Mouse (Mus musculus) left cerebral cortex, adult 9 months (tissue): ENCODE data around the gene Acad11.

Experiments used
- DNase-seq, 2 experiments: peaks; one replicate each; pipeline ENCODE4 v3.0.0; 2022; ENCODE audit warnings: low spot score in 2 of 2

The Acad11 gene

GRCm38 (mm10) chr9:104080038-104080437, 16.9 kb downstream of the Acad11 start:
- no peak for DNase-seq

DNA sequence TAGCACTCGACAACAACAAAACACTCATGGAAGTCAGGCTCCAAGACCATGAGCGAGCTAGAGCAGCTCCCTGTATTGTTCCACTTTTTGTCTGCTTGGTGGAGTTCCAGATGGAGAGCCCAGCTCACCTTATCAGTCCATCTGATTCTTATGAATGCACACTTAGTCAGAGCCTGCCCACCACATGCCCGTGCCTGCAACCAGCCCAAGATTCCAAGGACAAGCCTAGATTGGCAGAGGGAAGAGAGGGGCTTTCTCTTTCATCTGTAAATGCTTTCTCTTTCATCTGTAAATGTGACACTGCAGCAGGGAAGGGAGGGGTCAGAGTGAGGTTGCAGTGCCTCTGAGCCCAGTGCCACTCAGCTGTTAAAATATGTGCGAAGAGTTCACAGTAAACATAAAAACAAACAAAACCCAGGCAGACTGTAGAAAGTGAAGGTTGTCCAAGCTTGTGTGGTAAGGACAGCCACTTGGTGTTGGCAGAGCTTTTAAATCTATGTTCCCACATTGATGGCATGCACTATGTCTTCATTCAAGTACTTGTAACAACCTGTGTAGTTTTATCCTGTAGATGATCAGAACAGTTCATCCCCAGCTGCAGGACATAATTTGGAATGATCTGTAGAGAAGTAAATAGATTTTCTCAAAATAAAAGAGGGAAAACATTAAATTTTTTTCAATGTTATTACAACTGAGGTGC, 22.7 kb downstream of the Acad11 start:
- no peak for DNase-seq

- DNase-seq = no peak
These were observed 25.4 kb downstream of the Acad11 start for GRCm38 (mm10) chr9:104088555-104088954.

- no peak for DNase-seq
These were observed 29.8 kb downstream of the Acad11 start for GRCm38 (mm10) chr9:104092945-104093344.

- no peak for DNase-seq
These were observed 35.1 kb downstream of the Acad11 start for GRCm38 (mm10) chr9:104098256-104098655.

DNA sequence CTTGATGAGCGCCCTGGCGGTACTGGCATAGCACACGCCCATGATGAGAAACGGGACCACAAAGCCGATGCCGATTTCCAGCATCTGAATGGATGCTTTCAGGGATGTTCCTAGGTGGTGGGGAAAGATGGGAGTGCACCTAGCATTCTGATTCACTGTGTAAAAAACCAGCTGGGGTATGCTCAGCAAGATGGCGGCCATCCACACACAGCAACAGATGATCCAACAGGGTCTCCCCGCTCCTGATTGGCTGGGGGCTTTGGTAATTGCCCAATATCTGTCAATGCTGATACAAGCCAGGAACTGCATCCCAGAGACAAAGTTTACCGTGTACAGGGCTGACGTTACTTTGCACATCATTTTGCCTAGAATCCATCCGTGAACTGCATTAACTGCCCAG, 35.9 kb downstream of the Acad11 start:
- no peak for DNase-seq

DNA sequence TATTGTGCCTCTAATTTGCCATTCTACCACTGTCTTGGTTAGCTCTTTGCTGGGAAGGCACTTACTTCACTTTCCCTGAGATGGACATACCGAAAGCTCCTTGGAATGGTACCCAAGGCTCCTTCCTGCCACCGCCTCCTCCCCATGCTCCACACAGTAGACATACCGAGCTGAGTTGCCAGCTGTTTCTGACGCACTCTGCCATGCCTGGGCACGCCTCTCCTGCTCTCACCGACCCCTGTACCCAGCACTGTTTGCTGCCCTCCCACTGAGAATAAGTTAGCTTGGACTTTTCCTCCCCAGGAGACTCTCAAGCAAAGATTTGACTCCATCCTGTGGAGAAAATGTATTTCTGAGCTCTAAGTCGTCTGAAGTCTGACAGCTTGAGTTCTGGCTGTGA, 37.6 kb downstream of the Acad11 start:
- DNase-seq = no peak

- no peak for DNase-seq
These were observed 38.3 kb downstream of the Acad11 start for GRCm38 (mm10) chr9:104101458-104101857.

DNA sequence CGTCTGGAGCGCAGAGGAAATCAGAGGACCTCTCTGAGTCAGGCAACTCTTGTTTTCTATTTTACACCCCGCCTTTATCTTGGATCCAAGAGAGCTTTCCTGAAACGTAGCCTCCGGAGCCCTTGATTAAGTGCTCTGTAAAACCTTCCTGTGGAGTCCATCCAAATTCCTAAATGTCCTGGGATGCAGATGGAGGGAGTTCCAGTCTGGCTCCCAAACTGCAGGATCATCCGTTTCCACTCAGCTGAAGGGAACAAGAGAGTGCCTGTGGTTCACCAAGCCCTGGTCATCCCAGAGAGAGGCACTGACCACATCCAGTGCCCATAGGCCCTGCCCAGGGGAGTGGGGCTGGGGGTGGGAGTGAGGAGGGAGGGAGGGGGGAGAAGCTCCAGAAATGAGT, 39.1 kb downstream of the Acad11 start:
- DNase-seq = no peak

DNA sequence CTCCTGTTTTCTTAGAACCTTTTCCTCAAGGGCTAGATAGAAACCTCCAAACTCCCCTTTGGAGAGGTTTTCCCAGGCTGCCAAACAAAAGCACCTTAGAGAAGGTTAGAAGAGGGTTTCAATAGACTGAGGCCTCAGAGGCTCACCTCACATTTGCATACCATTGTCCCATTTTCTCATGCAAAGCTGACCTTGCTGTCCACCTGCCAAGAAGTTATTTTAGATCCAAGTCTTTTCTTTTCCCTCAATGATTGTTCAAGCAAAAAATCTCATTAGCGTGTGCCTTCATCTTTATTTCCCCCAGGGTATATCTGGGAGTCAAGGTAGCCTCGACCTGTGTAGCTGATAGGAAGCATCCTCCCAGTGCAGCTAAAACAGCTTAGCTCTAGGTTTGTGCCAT, 39.7 kb downstream of the Acad11 start:
- no peak for DNase-seq

DNA sequence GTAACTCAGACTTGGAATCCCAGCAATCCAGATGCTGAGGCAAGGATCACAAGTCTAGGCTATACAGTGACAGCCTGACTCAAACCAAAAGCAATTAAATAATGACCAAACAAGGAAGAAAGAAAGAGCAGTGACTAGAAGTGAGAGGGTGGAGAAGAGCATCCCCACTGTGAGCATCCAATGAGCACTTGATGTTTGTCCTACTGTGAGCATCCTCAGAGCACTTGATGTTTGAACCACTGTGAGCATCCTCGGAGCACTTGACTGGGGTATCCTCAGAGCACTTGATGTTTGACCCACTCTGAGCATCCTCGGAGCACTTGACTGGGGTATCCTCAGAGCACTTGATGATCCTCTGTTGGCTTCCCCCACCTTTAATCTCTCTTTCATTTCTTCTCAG, 41.8 kb downstream of the Acad11 start:
- no peak for DNase-seq

DNA sequence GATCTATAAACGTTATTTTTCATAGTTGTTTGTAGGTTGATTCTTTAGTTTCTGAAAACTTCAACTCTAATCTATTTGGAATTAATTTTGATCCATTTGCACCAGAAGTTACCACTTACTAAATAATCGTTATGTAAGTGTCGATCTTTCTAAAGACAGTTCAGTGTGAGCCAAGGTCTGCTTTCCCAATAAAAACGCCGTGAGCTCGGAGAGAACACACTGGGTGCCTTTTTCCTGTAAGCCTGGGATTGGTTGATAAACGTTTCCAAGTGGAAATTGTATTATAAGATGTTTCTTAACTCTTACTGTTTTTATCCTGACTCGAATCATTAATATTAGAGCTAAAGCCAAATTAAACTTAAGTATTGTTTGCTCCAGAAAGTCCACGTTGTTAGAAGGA, 43.8 kb downstream of the Acad11 start:
- DNase-seq = no peak

DNA sequence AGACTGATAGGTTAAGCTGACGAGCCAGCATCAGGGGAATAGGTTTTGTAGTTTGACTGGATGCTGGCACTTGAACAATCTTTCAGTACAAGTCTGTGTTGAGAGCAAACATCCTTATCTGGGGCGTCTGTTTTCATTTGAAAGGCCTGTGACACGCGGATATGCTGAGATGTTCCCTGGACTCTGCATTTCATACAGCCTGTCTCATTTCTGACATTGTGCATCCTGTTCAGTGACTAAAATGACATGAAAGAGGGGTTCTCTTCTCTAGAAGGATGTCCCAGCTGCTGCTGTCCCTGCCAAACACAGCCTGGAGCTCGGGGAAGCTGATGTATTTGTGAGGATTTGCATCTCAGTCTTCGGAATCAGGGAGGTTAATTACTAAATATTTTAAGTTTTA, 44.3 kb downstream of the Acad11 start:
- no peak for DNase-seq

GRCm38 (mm10) chr9:104108571-104109143, 45.5 kb downstream of the Acad11 start:
- no peak for DNase-seq

DNA sequence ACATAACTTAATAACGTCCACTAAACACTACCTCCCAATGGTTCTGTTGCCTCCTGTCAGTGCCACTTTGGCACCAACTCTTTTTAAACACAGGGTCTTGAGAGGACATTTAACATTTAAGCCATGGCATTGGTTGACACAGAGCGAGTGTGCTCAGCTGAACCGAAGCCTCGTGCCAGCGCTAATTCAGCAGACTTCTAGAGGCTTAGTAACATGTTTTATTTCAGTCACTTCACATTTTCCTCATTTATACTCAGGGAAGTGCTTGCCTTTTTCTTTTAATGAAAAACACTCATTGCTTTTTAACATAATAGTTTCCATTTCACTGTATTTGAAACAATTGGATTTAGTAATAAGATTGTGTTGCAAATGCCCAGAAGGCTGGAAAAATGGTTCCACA, 46.0 kb downstream of the Acad11 start:
- DNase-seq = no peak

DNA sequence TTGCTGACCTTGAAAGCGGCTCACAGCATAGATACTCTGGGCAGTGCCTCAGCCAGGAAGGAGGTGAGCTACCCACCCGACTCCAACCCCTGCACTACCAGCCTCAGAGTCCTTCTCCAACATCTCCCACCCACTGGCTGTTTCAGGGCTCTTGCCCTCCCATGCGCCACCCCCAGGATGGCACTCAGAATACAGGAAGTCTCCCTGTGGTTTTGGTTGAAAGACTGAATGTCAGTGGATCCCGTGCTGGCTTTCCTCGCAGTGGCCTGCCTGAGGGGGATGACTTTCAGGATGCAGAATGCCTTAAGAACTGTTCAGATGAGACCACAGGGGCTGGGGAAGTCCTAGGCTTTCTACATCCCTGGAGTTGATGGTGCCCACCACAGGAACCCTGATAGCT, 59.9 kb downstream of the Acad11 start:
- no peak for DNase-seq

DNA sequence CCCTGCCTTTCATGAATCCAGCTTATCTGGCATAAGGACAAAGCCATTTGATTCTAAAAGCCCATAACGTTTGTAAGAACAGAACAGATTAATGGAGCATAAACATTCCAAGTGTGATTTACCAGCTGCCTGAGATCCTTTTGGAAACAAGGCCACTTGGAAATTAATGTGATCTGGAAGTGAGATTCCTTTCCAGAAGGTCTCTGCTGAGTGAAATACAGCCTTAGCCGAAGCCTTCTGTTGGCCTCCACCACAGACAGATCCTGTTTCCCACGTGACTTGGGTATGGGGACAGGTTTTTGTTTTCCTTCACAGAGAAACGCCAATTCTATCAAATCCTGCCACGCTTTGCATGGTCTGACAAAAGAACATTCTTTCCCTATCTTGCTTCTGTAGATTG, 60.4 kb downstream of the Acad11 start:
- no peak for DNase-seq

- no peak for DNase-seq
These were observed 63.7 kb downstream of the Acad11 start, which contains the start of gene Ackr4 for GRCm38 (mm10) chr9:104126833-104127232. Gene Ackr4 (minus strand): TSS chr9:104126933.

DNA sequence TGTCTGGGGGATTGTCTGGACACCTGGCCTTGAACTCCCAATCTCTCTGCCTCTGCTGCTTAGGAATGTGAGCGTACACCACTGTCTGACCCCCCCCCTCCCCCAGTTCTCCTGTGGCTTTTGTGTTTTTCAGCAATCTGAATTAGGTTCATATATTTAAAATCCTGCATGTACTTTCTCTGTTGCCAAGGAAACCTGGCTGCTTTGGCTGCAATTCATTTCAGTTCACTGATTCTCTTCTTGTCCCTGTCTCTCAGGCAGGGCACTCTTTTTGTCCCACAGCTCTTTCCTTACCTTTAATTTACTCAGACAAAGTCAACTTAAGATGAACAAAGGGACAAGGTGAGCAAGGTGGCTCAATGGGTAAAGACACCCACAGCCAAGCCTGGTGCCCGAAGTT, 64.9 kb downstream of the Acad11 start:
- peak in 1 of 2 experiments; percentile 53 for DNase-seq

- no peak for DNase-seq
These were observed 67.1 kb downstream of the Acad11 start for GRCm38 (mm10) chr9:104130141-104130755.

DNA sequence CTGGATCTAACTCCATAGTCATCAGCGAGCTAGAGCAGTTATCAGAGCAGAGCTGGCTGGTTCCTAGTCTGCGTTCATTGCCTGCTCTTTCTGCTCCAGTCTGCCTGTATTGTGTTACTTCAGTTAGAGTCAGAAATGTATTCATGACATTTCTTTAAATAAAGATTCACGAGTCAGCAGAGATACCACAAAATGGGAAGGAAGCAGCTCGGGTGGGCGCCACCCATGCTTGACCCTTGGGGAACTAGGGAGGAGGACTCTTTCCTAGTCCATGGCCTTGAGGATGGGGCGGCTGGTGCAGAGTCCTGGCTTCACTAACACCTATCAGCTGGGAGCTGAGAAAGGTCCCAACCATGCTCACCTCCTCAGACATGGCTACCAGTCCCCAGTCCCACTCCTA, 77.2 kb downstream of the Acad11 start:
- DNase-seq = no peak

GRCm38 (mm10) chr9:104142805-104143204, 79.6 kb downstream of the Acad11 start:
- DNase-seq = no peak

- no peak for DNase-seq
These were observed 81.3 kb downstream of the Acad11 start for GRCm38 (mm10) chr9:104144314-104144996.
